Mouse (Mus musculus) liver, embryonic 14.5 days (tissue): ENCODE results near the gene Spryd7. TPM values are rescaled to one million over a fixed set of nuclear protein-coding genes. Genes with fewer than 3 reads are reported as not detected.

Experiments used
- ATAC-seq: fragments of 200-750 bp; cut with Nextera tagmentation; 2 replicates; pipeline ENCODE4 v1.8.0; 2017; ENCODE audit warnings: moderate number of reproducible peaks, mild to moderate bottlenecking, moderate library complexity; ENCODE audit not compliant: insufficient read depth
- DNase-seq, 3 experiments: peaks; one replicate each; pipeline ENCODE4 v3.0.0-alpha.2; 2012 to 2013; ENCODE audit warnings: low read depth in 3 of 3, low spot score in 3 of 3
- H3K27ac ChIP-seq: fragments of 300-500 bp; sonication (generic); 2 replicates; pipeline ENCODE4 v1.5.1; 2014; ENCODE audit warnings: moderate library complexity, mild to moderate bottlenecking, control low read depth, inconsistent platforms
- H3K27me3 ChIP-seq: fragments of 300-500 bp; sonication (generic); 2 replicates; pipeline ENCODE4 v1.6.1; 2014; ENCODE audit warnings: mild to moderate bottlenecking, low read length, moderate library complexity; ENCODE audit not compliant: control insufficient read depth, insufficient read depth
- H3K36me3 ChIP-seq: fragments of 300-500 bp; sonication (generic); replicated peaks from 2 replicates; pipeline ENCODE4 v1.6.1; 2014; ENCODE audit warnings: low read depth; ENCODE audit not compliant: control insufficient read depth, insufficient read depth
- H3K4me1 ChIP-seq, 2 experiments: fragments of 200-500 bp in 1 of 2; fragments of 300-500 bp in 1 of 2; sonication (generic) in 1 of 2; replicated peaks; 2 replicates each; pipeline ENCODE4 v1.6.1; 2012 to 2014; ENCODE audit warnings: antibody characterized with exemption in 1 of 2, inconsistent platforms in 1 of 2, low read length in 1 of 2; ENCODE audit not compliant: control insufficient read depth in 2 of 2, insufficient read depth in 2 of 2
- H3K4me2 ChIP-seq: fragments of 300-500 bp; sonication (generic); 2 replicates; pipeline ENCODE4 v1.6.1; 2014; ENCODE audit warnings: low read depth, mild to moderate bottlenecking, control low read depth, moderate library complexity
- H3K4me3 ChIP-seq, 2 experiments: fragments of 200-500 bp in 1 of 2; fragments of 300-500 bp in 1 of 2; sonication (generic) in 1 of 2; 2 replicates each; pipeline ENCODE4 v1.5.1; 2012 to 2014; ENCODE audit warnings: low read depth in 2 of 2, low read length in 2 of 2, mild to moderate bottlenecking in 2 of 2, control low read depth in 1 of 2, inconsistent platforms in 1 of 2, moderate library complexity in 1 of 2; ENCODE audit not compliant: insufficient read depth in 1 of 2
- H3K9ac ChIP-seq: fragments of 300-500 bp; sonication (generic); replicated peaks from 2 replicates; pipeline ENCODE4 v1.6.1; 2014; ENCODE audit warnings: mild to moderate bottlenecking, control low read depth, moderate library complexity
- H3K9me3 ChIP-seq: fragments of 300-500 bp; sonication (generic); 2 replicates; pipeline ENCODE4 v1.6.1; 2016; ENCODE audit warnings: low read length, mixed read lengths; ENCODE audit not compliant: control insufficient read depth
- CTCF ChIP-seq: IDR thresholded peaks from 2 replicates; pipeline ENCODE4 v1.5.1; 2016; ENCODE audit warnings: antibody characterized with exemption, low read depth, control low read depth
- EP300 ChIP-seq: IDR thresholded peaks from 2 replicates; pipeline ENCODE4 v1.6.1; 2016; ENCODE audit warnings: antibody characterized with exemption, low read depth
- WGBS: fragments of 180-500 bp; shearing (Covaris S2); extraction: QIAGEN DNeasy Blood & Tissue Kit; methylation state at CpG from one replicate; pipeline ENCODE4 v1.1.7; 2014; ENCODE audit not compliant: insufficient replicate concordance; 5-methylcytosine and 5-hydroxymethylcytosine counted together
- polyA plus RNA-seq, 2 experiments: library from polyadenylated mRNA; depleted of rRNA in 1 of 2; stranded (reverse) in 1 of 2; unstranded in 1 of 2; fragments of >200 nt; fragmentation: Nextera tagmentation in 1 of 2; extraction: Ambion mirVana in 1 of 2; gene quantifications; 2 replicates each; pipeline versions ENCODE4 v1.2.1 to v1.2.3; 2012 to 2014

Gene Spryd7
- polyA plus RNA-seq, 2 experiments: 4.5 to 8.3 TPM

DNA sequence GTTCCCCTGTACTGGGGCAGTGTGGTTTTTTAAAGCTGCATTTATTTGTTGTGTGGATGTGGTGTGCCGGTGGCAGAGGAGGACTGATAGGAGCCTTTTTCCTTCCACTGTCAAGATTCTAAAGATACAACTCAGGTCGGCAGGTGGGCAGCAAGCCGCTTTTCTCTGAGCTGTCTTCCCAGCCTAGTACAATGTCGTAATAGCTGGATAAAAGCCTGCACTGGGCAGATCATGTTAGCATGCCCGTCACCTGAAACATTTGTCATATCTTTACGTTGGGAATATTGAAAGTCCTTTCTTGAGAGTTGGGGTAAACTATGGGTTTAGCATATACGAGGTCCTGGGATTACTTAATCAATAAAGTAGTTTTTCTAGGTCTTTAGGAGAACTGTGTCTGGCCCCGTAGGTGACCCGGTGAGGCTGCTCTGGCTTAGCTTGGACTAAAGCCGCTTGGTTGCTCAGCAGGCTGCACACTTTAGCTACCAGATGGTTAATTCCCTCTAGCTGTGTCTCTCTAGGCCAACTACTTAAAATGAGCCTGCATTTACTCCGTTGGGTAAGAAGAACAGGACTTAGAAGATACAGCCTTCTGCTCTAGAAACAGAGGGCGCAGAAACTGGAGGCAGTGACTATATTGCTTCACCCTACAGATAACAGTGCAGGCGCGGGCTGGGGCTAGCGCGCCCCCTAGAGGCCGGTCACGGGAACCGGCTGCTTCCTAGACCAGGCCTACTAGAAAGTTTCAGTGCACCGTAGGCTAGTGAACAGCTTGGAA, 58.8 kb downstream of the Spryd7 start:
- Histone ChIP-seq H3K9me3 (no peaks in the 10 kb centered on the region), H3K27ac (no peak overlapping the region), H3K9ac (no peak overlapping the region), H3K36me3 (no peaks in the 10 kb centered on the region), H3K27me3 (no peaks in the 10 kb centered on the region), H3K4me1 (no peaks in the 10 kb centered on the region), H3K4me3 (no peak overlapping the region), H3K4me2 (no peak overlapping the region)
- TF ChIP-seq EP300 (no peak), CTCF (peak; percentile 96)
- peak; percentile 34 to 49 (median 47) for DNase-seq
- WGBS: 36% methylated on average over 20 of the region's 20 CpGs
- ATAC-seq: peak; percentile 55; the same call in 1 of the 2 replicates

DNA sequence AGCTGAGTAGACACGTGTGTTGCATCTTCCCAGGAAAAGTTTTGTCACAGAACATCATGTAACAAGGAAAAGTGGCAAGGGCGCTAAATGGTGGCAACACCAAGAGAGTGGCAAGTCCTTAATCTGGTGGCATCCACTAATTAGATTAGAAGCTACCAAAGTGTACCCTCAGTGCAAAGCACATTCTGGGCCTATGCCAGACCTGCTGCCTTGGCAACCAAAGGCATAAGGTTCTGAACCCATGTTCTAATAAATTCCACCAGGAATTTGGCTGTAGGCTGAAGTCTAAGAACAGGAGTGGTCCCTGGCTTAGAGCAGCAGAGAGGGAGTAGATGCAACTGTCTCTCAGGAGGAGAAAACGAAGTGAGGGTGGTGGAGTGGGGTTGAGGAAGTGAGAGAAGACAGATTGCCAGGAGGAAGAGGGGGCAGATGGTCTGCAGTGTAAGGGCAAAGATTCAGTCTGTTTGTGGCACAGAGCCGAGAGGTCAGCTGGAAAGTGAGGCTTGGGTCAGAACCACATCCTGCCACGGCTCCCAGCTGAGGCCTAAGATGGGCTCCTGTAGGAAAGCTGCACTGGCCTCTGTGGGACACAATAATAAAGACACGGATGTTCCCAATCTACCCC, 63.1 kb downstream of the Spryd7 start:
- ATAC-seq (no peak), DNase-seq (no peak)
- 32% methylated on average over 6 of the region's 6 CpGs for WGBS
- no peak overlapping the region for H3K27ac ChIP-seq
- H3K4me2 ChIP-seq: no peak overlapping the region
- H3K9me3 ChIP-seq: no peaks in the 10 kb centered on the region
- TF ChIP-seq CTCF (no peak), EP300 (no peak)
- H3K36me3 ChIP-seq: no peaks in the 10 kb centered on the region
- no peak overlapping the region for H3K4me3 ChIP-seq
- H3K27me3 ChIP-seq: no peaks in the 10 kb centered on the region
- H3K9ac ChIP-seq: no peak overlapping the region
- no peaks in the 10 kb centered on the region for H3K4me1 ChIP-seq

Other genes with a start within 250 kb of the Spryd7 start
- gene Arl11, start 247.1 kb downstream of the Spryd7 start, polyA plus RNA-seq (2012; rRNA removed): 1.1 and 1.6 TPM in 2 replicates
- gene Arl11, start 247.1 kb downstream of the Spryd7 start, polyA plus RNA-seq (2014; fragmentation: Nextera tagmentation; extraction: Ambion mirVana): 1.4 and 1.8 TPM in 2 replicates
- 0.90 and 1.1 TPM in 2 replicates for gene Ebpl, start 196.4 kb downstream of the Spryd7 start, polyA plus RNA-seq (2012; rRNA removed)
- gene Ebpl, start 196.4 kb downstream of the Spryd7 start, polyA plus RNA-seq (2014; fragmentation: Nextera tagmentation; extraction: Ambion mirVana): 4.7 and 4.9 TPM in 2 replicates
- 8.8 and 13.4 TPM in 2 replicates for gene Kpna3, start 117.0 kb downstream of the Spryd7 start, polyA plus RNA-seq (2012; rRNA removed)
- 27.7 and 31.0 TPM in 2 replicates for gene Kpna3, start 117.0 kb downstream of the Spryd7 start, polyA plus RNA-seq (2014; fragmentation: Nextera tagmentation; extraction: Ambion mirVana)
- gene Trim13, start 41.4 kb upstream of the Spryd7 start, polyA plus RNA-seq (2012; rRNA removed): 1.9 and 2.7 TPM in 2 replicates
- 4.0 and 4.3 TPM in 2 replicates for gene Trim13, start 41.4 kb upstream of the Spryd7 start, polyA plus RNA-seq (2014; fragmentation: Nextera tagmentation; extraction: Ambion mirVana)
- 0.08 and 0.13 TPM in 2 replicates for gene Kcnrg, start 50.6 kb upstream of the Spryd7 start, polyA plus RNA-seq (2012; rRNA removed)
- gene Kcnrg, start 50.6 kb upstream of the Spryd7 start, polyA plus RNA-seq (2014; fragmentation: Nextera tagmentation; extraction: Ambion mirVana): 0.19 and 0.25 TPM in 2 replicates